In the genomic region with DNA sequence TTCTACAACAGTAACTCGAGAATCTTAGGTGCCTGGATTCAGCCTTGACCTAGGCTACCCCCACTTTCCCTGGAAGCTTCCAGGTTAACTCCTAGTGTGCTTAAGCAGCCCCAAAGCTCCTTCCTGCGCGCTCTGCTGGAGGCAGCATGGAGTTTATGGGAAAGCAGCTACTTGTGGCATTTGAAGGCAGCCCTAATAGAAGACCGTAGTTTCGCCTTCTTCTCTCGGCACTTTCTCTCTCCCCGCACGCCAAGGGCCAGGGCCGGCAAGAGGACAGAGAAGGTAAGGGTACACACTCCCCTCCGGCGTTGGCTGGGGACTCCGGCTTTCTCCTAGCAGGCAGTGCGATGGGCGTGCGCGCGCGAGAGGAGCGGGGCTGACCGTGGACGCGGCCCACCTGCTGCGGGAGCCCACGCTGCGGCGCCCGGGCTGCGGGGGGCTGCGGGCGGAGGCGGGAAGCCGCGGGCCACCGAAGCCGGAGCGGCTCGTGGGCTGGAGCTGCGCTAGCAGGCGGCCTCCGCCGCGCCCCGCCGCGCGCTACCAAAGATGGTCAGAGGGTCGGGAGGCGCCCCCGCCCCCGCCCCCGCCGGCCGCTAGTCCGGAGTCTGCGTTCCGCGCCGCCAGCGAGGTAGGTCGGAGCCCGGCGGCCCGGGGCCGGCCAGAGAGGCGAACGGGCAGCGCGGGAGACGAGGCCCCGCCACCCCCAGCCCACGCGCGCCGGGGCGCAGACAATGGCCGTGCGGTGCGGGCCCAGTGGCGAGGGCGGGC, we compare ENCODE assay signal across 7 mouse cellular contexts. TPM values are rescaled to one million over a fixed set of nuclear protein-coding genes. Genes with fewer than 3 reads are reported as not detected.
DNase-seq lines count a peak whose midpoint lies in the region; ATAC-seq and TF ChIP-seq lines count a peak whose summit lies in the region.

No protein-coding gene starts in this region.

- no peak for TF ChIP-seq POLR2A in small intestine, adult 2 months (IDR thresholded peaks at IDR 0.05; ENCODE audit: low read depth, low read length)

- H3K4me2 ChIP-seq in hindbrain, embryonic 13.5 days = peak overlapping the region; percentile 80

- no peaks in the 10 kb centered on the region for H3K9me3 ChIP-seq in hindbrain, embryonic 13.5 days
- no peaks in the 10 kb centered on the region for H3K9me3 ChIP-seq in limb, embryonic 10.5 days (replicated peaks)
- H3K9me3 ChIP-seq in midbrain, embryonic 10.5 days (replicated peaks) = no peaks in the 10 kb centered on the region

- WGBS in hindbrain, embryonic 13.5 days = 1% methylated on average over 64 of the region's 80 CpGs
- WGBS in limb, embryonic 10.5 days = under 1% methylated on average over 79 of the region's 80 CpGs
- WGBS in midbrain, embryonic 10.5 days = under 1% methylated on average over 62 of the region's 80 CpGs
- WGBS in small intestine, adult 2 months = under 1% methylated on average over 80 of the region's 80 CpGs

- H3K9ac ChIP-seq in hindbrain, embryonic 13.5 days = peak overlapping the region; percentile 94

- peaks cover 6% of the 10 kb centered on the region; the same call in 1 of the 2 replicates for H3K36me3 ChIP-seq in hindbrain, embryonic 13.5 days
- peaks cover 23% of the 10 kb centered on the region for H3K36me3 ChIP-seq in limb, embryonic 10.5 days
- H3K36me3 ChIP-seq in midbrain, embryonic 10.5 days = peaks cover 16% of the 10 kb centered on the region; the same call in 1 of the 2 replicates
- H3K36me3 ChIP-seq in small intestine, adult 2 months (ENCODE audit: control insufficient read depth, insufficient read depth, low read length) = no peaks in the 10 kb centered on the region

- peak; percentile 16 for DNase-seq in adipocyte (ENCODE audit: low spot score)
- DNase-seq in cerebellum, adult 9-11 months = peak; percentile 68
- DNase-seq in limb, embryonic 10.5 days (ENCODE audit: low spot score) = peak; percentile 79
- peak; percentile 78 for DNase-seq in midbrain, embryonic 10.5 days (ENCODE audit: low spot score)

- peak overlapping the region; percentile 95 for H3K27ac ChIP-seq in hindbrain, embryonic 13.5 days
- H3K27ac ChIP-seq in limb, embryonic 10.5 days = peak overlapping the region; percentile 96
- H3K27ac ChIP-seq in midbrain, embryonic 10.5 days (replicated peaks) = peak overlapping the region; percentile 98
- H3K27ac ChIP-seq in small intestine, adult 2 months (ENCODE audit: insufficient read depth, low read depth, low read length) = peak overlapping the region; percentile 73

- peaks cover 40% of the 10 kb centered on the region for H3K4me1 ChIP-seq in hindbrain, embryonic 13.5 days (replicated peaks)
- peaks cover 13% of the 10 kb centered on the region for H3K4me1 ChIP-seq in limb, embryonic 10.5 days
- H3K4me1 ChIP-seq in midbrain, embryonic 10.5 days = peaks cover 57% of the 10 kb centered on the region
- H3K4me1 ChIP-seq in small intestine, adult 2 months (ENCODE audit: control insufficient read depth, insufficient read depth, insufficient read length, low read length) = no peaks in the 10 kb centered on the region; the same call in 1 of the 2 replicates

- ATAC-seq in frontal cortex, adult (ENCODE audit: low TSS enrichment) = peak; percentile 64
- peak; percentile 80 for ATAC-seq in hindbrain, embryonic 13.5 days (ENCODE audit: low FRiP score)

- H3K27me3 ChIP-seq in hindbrain, embryonic 13.5 days = no peaks in the 10 kb centered on the region
- H3K27me3 ChIP-seq in limb, embryonic 10.5 days (ENCODE audit: low read depth, poor library complexity, severe bottlenecking) = no peaks in the 10 kb centered on the region
- no peaks in the 10 kb centered on the region for H3K27me3 ChIP-seq in midbrain, embryonic 10.5 days (ENCODE audit: low read depth, poor library complexity, severe bottlenecking)
- no peaks in the 10 kb centered on the region; the same call in 1 of the 2 replicates for H3K27me3 ChIP-seq in small intestine, adult 2 months (ENCODE audit: control insufficient read depth, insufficient read depth, low read length)

- peak overlapping the region; percentile 87 for H3K4me3 ChIP-seq in hindbrain, embryonic 13.5 days
- peak overlapping the region; percentile 87 for H3K4me3 ChIP-seq in limb, embryonic 10.5 days
- H3K4me3 ChIP-seq in midbrain, embryonic 10.5 days = peak overlapping the region; percentile 86
- peak overlapping the region; percentile 86 for H3K4me3 ChIP-seq in small intestine, adult 2 months (ENCODE audit: low read depth, low read length)

- TF ChIP-seq CTCF in small intestine, adult 2 months (IDR thresholded peaks at IDR 0.05; ENCODE audit: extremely low read depth, insufficient read length, insufficient replicate concordance, low read depth, low read length) = no peak

RNA-seq across cellular contexts. Expression of a gene that starts 0.8 kb away (rescaled TPM):
- 66.8 and 67.4 TPM in 2 replicates for polyA plus RNA-seq in hindbrain, embryonic 13.5 days (2015; fragmentation: Nextera tagmentation; extraction: Ambion mirVana)
- 24.8 and 30.8 TPM in 2 replicates for polyA plus RNA-seq in limb, embryonic 10.5 days (2016; fragmentation: Nextera tagmentation; extraction: Ambion mirVana)
- polyA plus RNA-seq in midbrain, embryonic 10.5 days (2016; fragmentation: Nextera tagmentation; extraction: Ambion mirVana) = 26.7 and 32.2 TPM in 2 replicates
- polyA plus RNA-seq in small intestine, adult 2 months (2012; rRNA removed) = 1.9 and 2.7 TPM in 2 replicates

RNA-seq across cellular contexts. Expression of a gene that starts 33.1 kb away (rescaled TPM):
- polyA plus RNA-seq in hindbrain, embryonic 13.5 days (2015; fragmentation: Nextera tagmentation; extraction: Ambion mirVana) = 41.3 and 43.3 TPM in 2 replicates
- polyA plus RNA-seq in limb, embryonic 10.5 days (2016; fragmentation: Nextera tagmentation; extraction: Ambion mirVana) = 22.0 and 27.1 TPM in 2 replicates
- polyA plus RNA-seq in midbrain, embryonic 10.5 days (2016; fragmentation: Nextera tagmentation; extraction: Ambion mirVana) = 30.4 and 32.8 TPM in 2 replicates
- 77.7 and 94.4 TPM in 2 replicates for polyA plus RNA-seq in small intestine, adult 2 months (2012; rRNA removed)

RNA-seq across cellular contexts. Expression of a gene that starts 33.2 kb away (rescaled TPM):
- polyA plus RNA-seq in hindbrain, embryonic 13.5 days (2015; fragmentation: Nextera tagmentation; extraction: Ambion mirVana) = 4.0 and 4.4 TPM in 2 replicates
- polyA plus RNA-seq in limb, embryonic 10.5 days (2016; fragmentation: Nextera tagmentation; extraction: Ambion mirVana) = 1.3 and 2.1 TPM in 2 replicates
- 3.5 and 4.2 TPM in 2 replicates for polyA plus RNA-seq in midbrain, embryonic 10.5 days (2016; fragmentation: Nextera tagmentation; extraction: Ambion mirVana)
- not detected in 2 replicates for polyA plus RNA-seq in small intestine, adult 2 months (2012; rRNA removed)

RNA-seq across cellular contexts. Expression of a gene that starts 38.8 kb away (rescaled TPM):
- 335 and 355 TPM in 2 replicates for polyA plus RNA-seq in hindbrain, embryonic 13.5 days (2015; fragmentation: Nextera tagmentation; extraction: Ambion mirVana)
- 322 and 347 TPM in 2 replicates for polyA plus RNA-seq in limb, embryonic 10.5 days (2016; fragmentation: Nextera tagmentation; extraction: Ambion mirVana)
- polyA plus RNA-seq in midbrain, embryonic 10.5 days (2016; fragmentation: Nextera tagmentation; extraction: Ambion mirVana) = 354 and 383 TPM in 2 replicates
- 0.28 and 0.36 TPM in 2 replicates for polyA plus RNA-seq in small intestine, adult 2 months (2012; rRNA removed)

Comparison
In these comparisons a context has a peak if more than half of its experiments do, and no peak if none do; other contexts are left out.
1. Peak in every context shown above with its lines: DNase-seq, ATAC-seq, H3K4me3 ChIP-seq and H3K27ac ChIP-seq.
2. DNase-seq: peak in every context shown above with its lines; median percentile 79 in limb, embryonic 10.5 days; 78 in midbrain, embryonic 10.5 days; 68 in cerebellum, adult 9-11 months; 16 in adipocyte.